Mouse (Mus musculus): ENCODE measurements around the gene Tmem206.

- TF ChIP-seq CTCF (conservative IDR thresholded peaks at IDR 0.05; ENCODE audit: insufficient read depth, insufficient read length, low read depth, low read length) (no peak), POLR2A (IDR thresholded peaks at IDR 0.05; ENCODE audit: low read depth, low read length) (no peak)
Measured at GRCm38 (mm10) chr1:191277549-191278059, 48.1 kb upstream of the Tmem206 start.

Data from kidney, adult 2 months (tissue).